Mouse (Mus musculus): ENCODE results near the gene Stip1. TPM values are rescaled to one million over a fixed set of nuclear protein-coding genes. Genes with fewer than 3 reads are reported as not detected.
A peak's percentile ranks its signal among the peaks of the same experiment; 100 is the strongest.

Stip1 gene
- polyA plus RNA-seq, 1 experiment from 2014 or later: 207 TPM

GRCm38 (mm10) chr19:6978639-6978974, 61.2 kb downstream of the Stip1 start:
- H3K9ac ChIP-seq: no peak overlapping the region
- peaks cover 54% of the 10 kb centered on the region for H3K4me1 ChIP-seq
- WGBS: 40% methylated on average over 3 of the region's 3 CpGs

GRCm38 (mm10) chr19:6977759-6978638, 61.8 kb downstream of the Stip1 start:
- no peak for ATAC-seq (ENCODE audit: insufficient number of reproducible peaks, low FRiP score, low TSS enrichment, low read depth)
- Histone ChIP-seq H3K4me3 (peak overlapping the region; percentile 85; the same call in 1 of the 2 replicates), H3K4me2 (peak overlapping the region; percentile 68; the same call in 1 of the 2 replicates), H3K9me3 (no peaks in the 10 kb centered on the region), H3K27me3 (no peaks in the 10 kb centered on the region), H3K36me3 (peaks cover 27% of the 10 kb centered on the region), H3K9ac (no peak overlapping the region), H3K27ac (0 out of 2 replicates have a peak overlapping the region, but pooled peaks have one; percentile 2), H3K4me1 (peaks cover 54% of the 10 kb centered on the region)
- 81% methylated on average over 13 of the region's 13 CpGs for WGBS

More at GRCm38 (mm10) chr19:6978639-6978974, 61.2 kb downstream of the Stip1 start:
- Histone ChIP-seq H3K27me3 (no peaks in the 10 kb centered on the region), H3K9me3 (no peaks in the 10 kb centered on the region), H3K4me3 (peak overlapping the region; percentile 85), H3K27ac (peak overlapping the region; percentile 83), H3K36me3 (peaks cover 31% of the 10 kb centered on the region), H3K4me2 (peak overlapping the region; percentile 68)
- no peak for ATAC-seq (ENCODE audit: insufficient number of reproducible peaks, low FRiP score, low TSS enrichment, low read depth)

DNA sequence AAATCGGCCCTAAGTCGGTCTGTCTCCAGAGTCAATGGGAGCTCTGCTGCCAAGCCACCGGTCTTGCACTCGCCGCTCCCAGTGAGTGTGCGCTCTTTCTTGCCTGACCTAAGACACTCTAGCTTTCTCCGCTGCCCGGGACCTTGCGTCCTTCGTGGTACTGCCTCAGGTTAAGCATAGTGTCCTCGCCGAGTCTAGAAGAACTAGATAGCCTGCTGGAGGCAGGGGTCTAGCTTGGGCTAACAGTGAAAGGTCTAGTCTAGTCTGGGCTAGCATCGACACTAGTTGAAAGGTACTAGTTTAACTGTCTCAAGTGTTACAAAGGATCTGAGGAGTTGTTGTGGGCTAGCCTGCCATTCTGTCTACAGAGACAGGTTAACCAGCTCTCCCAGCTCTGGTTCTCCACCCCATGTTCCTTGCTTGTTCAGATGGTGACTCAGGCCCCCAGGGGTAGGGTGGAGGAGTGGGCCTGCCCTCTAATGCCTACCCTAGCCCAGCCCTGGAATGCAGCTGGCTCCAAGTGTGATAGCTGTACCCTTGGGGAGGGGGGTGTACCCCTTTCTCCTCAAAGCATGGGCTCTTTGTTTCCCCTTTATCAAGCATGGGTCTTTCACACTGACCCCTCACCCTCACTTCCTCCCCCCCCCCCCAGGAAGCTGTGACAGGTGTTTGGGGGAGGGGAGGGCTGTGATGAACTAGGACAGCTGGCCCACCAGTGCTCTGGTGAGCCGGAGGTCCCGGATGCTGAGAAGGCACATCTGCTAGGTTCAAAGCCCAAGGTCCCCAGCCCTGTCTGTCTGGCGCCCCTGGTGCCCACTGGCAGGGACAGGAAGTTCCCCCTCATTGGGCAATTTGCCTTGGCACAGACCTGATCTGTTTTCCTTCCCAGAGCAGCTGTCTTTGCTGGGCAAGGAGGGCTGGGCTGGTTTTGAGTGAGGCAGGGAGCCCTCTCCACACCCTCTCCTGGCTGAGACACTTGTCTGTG, 63.9 kb downstream of the Stip1 start, which contains the start of gene Plcb3:
Gene Plcb3 (minus strand): TSS at position 934 of the 985 bp plus-strand sequence.
- Histone ChIP-seq H3K4me3 (peak within 1 kb of the TSS; percentile 68), H3K27me3 (no peaks in the 10 kb centered on the region), H3K4me1 (peaks cover 56% of the 10 kb centered on the region), H3K36me3 (peaks cover 14% of the 10 kb centered on the region), H3K4me2 (peak within 1 kb of the TSS; percentile 82), H3K9me3 (no peaks in the 10 kb centered on the region), H3K27ac (peak within 1 kb of the TSS; percentile 89), H3K9ac (peak within 1 kb of the TSS; percentile 67)
- under 1% methylated on average over 16 of the region's 16 CpGs for WGBS
- no peak for ATAC-seq (ENCODE audit: insufficient number of reproducible peaks, low FRiP score, low TSS enrichment, low read depth)

DNA sequence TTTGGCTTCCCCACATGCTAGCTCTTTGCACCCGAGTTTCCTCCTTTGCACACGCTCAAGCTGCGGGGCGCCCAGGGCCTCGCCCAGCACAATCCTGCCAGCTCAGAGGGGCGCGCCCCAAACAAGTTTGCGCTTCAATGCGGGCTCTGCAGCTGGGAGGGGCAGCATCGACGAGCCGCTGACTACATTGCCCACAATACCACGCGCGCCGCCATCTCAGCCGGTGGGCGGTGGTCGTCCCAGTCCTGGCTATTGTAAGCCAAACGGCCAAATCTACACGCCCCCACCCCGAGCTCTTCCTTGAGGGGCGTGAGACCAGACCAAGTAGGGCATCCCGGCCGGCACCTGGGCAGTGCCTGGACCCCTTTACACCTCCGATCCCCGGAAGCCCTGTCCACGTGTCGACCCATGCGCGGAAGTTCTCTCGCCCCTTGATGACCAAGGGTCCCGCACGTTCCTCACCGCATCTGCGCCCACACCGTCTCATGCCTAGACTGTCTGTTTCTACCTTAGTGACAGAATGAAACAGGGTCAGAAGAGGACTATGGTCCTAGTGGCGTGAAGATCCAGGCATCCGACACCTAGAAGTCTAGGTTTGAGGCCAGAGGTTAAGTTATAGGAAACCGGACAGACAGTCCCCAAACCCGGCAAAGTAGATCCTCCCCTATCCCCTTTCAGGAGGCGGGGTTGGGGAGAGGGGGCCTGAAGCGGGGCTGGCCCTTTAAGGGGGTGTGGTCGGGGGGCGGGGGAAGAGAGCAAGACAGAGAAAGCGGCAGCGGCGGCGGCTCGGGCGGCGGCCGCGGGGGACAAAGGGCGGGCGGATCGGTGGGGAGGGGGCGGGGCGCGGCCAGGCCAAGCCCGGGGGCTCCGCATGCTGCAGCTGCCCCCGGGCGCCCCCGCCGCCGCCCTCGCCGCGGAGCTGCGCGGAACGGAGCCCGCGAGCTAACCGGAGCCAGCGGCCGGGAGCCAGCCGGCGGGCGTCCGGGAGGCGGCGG, 65.3 kb downstream of the Stip1 start, which contains the start of gene Ppp1r14b:
Gene Ppp1r14b (plus strand): TSS at position 758 of the 995 bp plus-strand sequence.
- ATAC-seq (ENCODE audit: insufficient number of reproducible peaks, low FRiP score, low TSS enrichment, low read depth): peak; percentile 56
- peak within 1 kb of the TSS; percentile 67 for H3K9ac ChIP-seq
- H3K27ac ChIP-seq: peak within 1 kb of the TSS; percentile 89
- no peaks in the 10 kb centered on the region for H3K27me3 ChIP-seq
- peaks cover 64% of the 10 kb centered on the region for H3K4me1 ChIP-seq
- H3K36me3 ChIP-seq: peaks cover 14% of the 10 kb centered on the region
- WGBS: under 1% methylated on average over 75 of the region's 84 CpGs
- H3K4me2 ChIP-seq: peak within 1 kb of the TSS; percentile 82
- H3K4me3 ChIP-seq: peak within 1 kb of the TSS; percentile 68
- no peaks in the 10 kb centered on the region for H3K9me3 ChIP-seq

- Histone ChIP-seq H3K27me3 (no peaks in the 10 kb centered on the region), H3K4me2 (peak overlapping the region; percentile 82), H3K9me3 (no peaks in the 10 kb centered on the region), H3K4me1 (peaks cover 64% of the 10 kb centered on the region), H3K27ac (peak overlapping the region; percentile 89; the same call in 1 of the 2 replicates), H3K9ac (no peak overlapping the region), H3K36me3 (peaks cover 14% of the 10 kb centered on the region), H3K4me3 (peak overlapping the region; percentile 68)
- WGBS: 27% methylated on average over 12 of the region's 12 CpGs
- ATAC-seq (ENCODE audit: insufficient number of reproducible peaks, low FRiP score, low TSS enrichment, low read depth): no peak
These were observed 66.1 kb downstream of the Stip1 start for GRCm38 (mm10) chr19:6973581-6974190.

- Histone ChIP-seq H3K4me1 (peaks cover 63% of the 10 kb centered on the region), H3K27me3 (no peaks in the 10 kb centered on the region), H3K4me3 (no peak overlapping the region), H3K36me3 (peaks cover 3% of the 10 kb centered on the region; the same call in 1 of the 2 replicates), H3K4me2 (no peak overlapping the region), H3K9ac (no peak overlapping the region), H3K9me3 (no peaks in the 10 kb centered on the region), H3K27ac (no peak overlapping the region)
- no peak for ATAC-seq (ENCODE audit: insufficient number of reproducible peaks, low FRiP score, low TSS enrichment, low read depth)
- WGBS: 79% methylated on average over 13 of the region's 13 CpGs
These were observed 67.4 kb downstream of the Stip1 start for GRCm38 (mm10) chr19:6972247-6972917.

GRCm38 (mm10) chr19:6971644-6972043, 68.1 kb downstream of the Stip1 start:
- Histone ChIP-seq H3K27me3 (no peaks in the 10 kb centered on the region), H3K4me2 (no peak overlapping the region), H3K9ac (no peak overlapping the region), H3K4me1 (peaks cover 58% of the 10 kb centered on the region), H3K9me3 (no peaks in the 10 kb centered on the region), H3K36me3 (peaks cover under 1% of the 10 kb centered on the region), H3K27ac (no peak overlapping the region), H3K4me3 (no peak overlapping the region)
- no peak for ATAC-seq (ENCODE audit: insufficient number of reproducible peaks, low FRiP score, low TSS enrichment, low read depth)
- 37% methylated on average over 6 of the region's 6 CpGs for WGBS

Other genes starting within 250 kb of the Stip1 start
- gene Rps6ka4, start 199.3 kb downstream of the Stip1 start, polyA plus RNA-seq (2015; fragmentation: Nextera tagmentation; extraction: Ambion mirVana): 33.5 and 36.1 TPM in 2 replicates
- 1.2 and 1.7 TPM in 2 replicates for gene Ccdc88b, start 181.8 kb downstream of the Stip1 start, polyA plus RNA-seq (2015; fragmentation: Nextera tagmentation; extraction: Ambion mirVana)
- gene Trmt112, start 130.3 kb downstream of the Stip1 start, polyA plus RNA-seq (2015; fragmentation: Nextera tagmentation; extraction: Ambion mirVana): 123 and 138 TPM in 2 replicates
- gene Prdx5, start 129.9 kb downstream of the Stip1 start, polyA plus RNA-seq (2015; fragmentation: Nextera tagmentation; extraction: Ambion mirVana): 349 and 392 TPM in 2 replicates
- gene Esrra, start 118.2 kb downstream of the Stip1 start, polyA plus RNA-seq (2015; fragmentation: Nextera tagmentation; extraction: Ambion mirVana): 11.1 and 11.4 TPM in 2 replicates
- gene Catsperz, start 114.6 kb downstream of the Stip1 start, polyA plus RNA-seq (2015; fragmentation: Nextera tagmentation; extraction: Ambion mirVana): 6.7 and 7.9 TPM in 2 replicates
- 1.5 and 1.7 TPM in 2 replicates for gene Kcnk4, start 105.5 kb downstream of the Stip1 start, polyA plus RNA-seq (2015; fragmentation: Nextera tagmentation; extraction: Ambion mirVana)
- gene Bad, start 98.1 kb downstream of the Stip1 start, polyA plus RNA-seq (2015; fragmentation: Nextera tagmentation; extraction: Ambion mirVana): 92.3 and 94.7 TPM in 2 replicates
- gene Gpr137, start 97.5 kb downstream of the Stip1 start, polyA plus RNA-seq (2015; fragmentation: Nextera tagmentation; extraction: Ambion mirVana): 35.2 and 38.9 TPM in 2 replicates
- gene Ppp1r14b, start 65.0 kb downstream of the Stip1 start, polyA plus RNA-seq (2015; fragmentation: Nextera tagmentation; extraction: Ambion mirVana): 168 TPM in 2 replicates
- 48.4 and 50.5 TPM in 2 replicates for gene Plcb3, start 63.5 kb downstream of the Stip1 start, polyA plus RNA-seq (2015; fragmentation: Nextera tagmentation; extraction: Ambion mirVana)
- 117 and 124 TPM in 2 replicates for gene Fkbp2, start 59.5 kb downstream of the Stip1 start, polyA plus RNA-seq (2015; fragmentation: Nextera tagmentation; extraction: Ambion mirVana)
- 39.9 and 46.3 TPM in 2 replicates for gene Vegfb, start 52.3 kb downstream of the Stip1 start, polyA plus RNA-seq (2015; fragmentation: Nextera tagmentation; extraction: Ambion mirVana)
- 23.8 and 30.6 TPM in 2 replicates for gene Dnajc4, start 47.4 kb downstream of the Stip1 start, polyA plus RNA-seq (2015; fragmentation: Nextera tagmentation; extraction: Ambion mirVana)
- 21.7 and 24.1 TPM in 2 replicates for gene Nudt22, start 43.9 kb downstream of the Stip1 start, polyA plus RNA-seq (2015; fragmentation: Nextera tagmentation; extraction: Ambion mirVana)
- gene Trpt1, start 43.8 kb downstream of the Stip1 start, polyA plus RNA-seq (2015; fragmentation: Nextera tagmentation; extraction: Ambion mirVana): 11.9 and 12.2 TPM in 2 replicates
- 13.1 TPM in 2 replicates for gene Fermt3, start 20.5 kb downstream of the Stip1 start, polyA plus RNA-seq (2015; fragmentation: Nextera tagmentation; extraction: Ambion mirVana)
- 18.2 and 27.2 TPM in 2 replicates for gene Macrod1, start 16.8 kb upstream of the Stip1 start, polyA plus RNA-seq (2015; fragmentation: Nextera tagmentation; extraction: Ambion mirVana)
- 5.6 and 5.8 TPM in 2 replicates for gene Flrt1, start 65.8 kb upstream of the Stip1 start, polyA plus RNA-seq (2015; fragmentation: Nextera tagmentation; extraction: Ambion mirVana)
- 183 and 197 TPM in 2 replicates for gene Otub1, start 166.3 kb upstream of the Stip1 start, polyA plus RNA-seq (2015; fragmentation: Nextera tagmentation; extraction: Ambion mirVana)
- gene Cox8a, start 177.6 kb upstream of the Stip1 start, polyA plus RNA-seq (2015; fragmentation: Nextera tagmentation; extraction: Ambion mirVana): 676 and 682 TPM in 2 replicates
- gene Naa40, start 201.2 kb upstream of the Stip1 start, polyA plus RNA-seq (2015; fragmentation: Nextera tagmentation; extraction: Ambion mirVana): 43.4 and 45.0 TPM in 2 replicates
- 16.9 TPM in 2 replicates for gene Rcor2, start 227.4 kb upstream of the Stip1 start, polyA plus RNA-seq (2015; fragmentation: Nextera tagmentation; extraction: Ambion mirVana)